Mouse (Mus musculus) erythroblast, embryonic 14.5 days (primary cell): Measurements from ENCODE around the gene Psap.

ENCODE experiments used
- GATA1 ChIP-seq: IDR thresholded peaks from 2 replicates; pipeline ENCODE4 v1.6.1; 2012; ENCODE audit warnings: low read length, inconsistent platforms, mixed read lengths
- TAL1 ChIP-seq: IDR thresholded peaks from 3 replicates; pipeline ENCODE4 v1.6.1; 2012; ENCODE audit warnings: low read length, inconsistent platforms, mixed read lengths

DNA sequence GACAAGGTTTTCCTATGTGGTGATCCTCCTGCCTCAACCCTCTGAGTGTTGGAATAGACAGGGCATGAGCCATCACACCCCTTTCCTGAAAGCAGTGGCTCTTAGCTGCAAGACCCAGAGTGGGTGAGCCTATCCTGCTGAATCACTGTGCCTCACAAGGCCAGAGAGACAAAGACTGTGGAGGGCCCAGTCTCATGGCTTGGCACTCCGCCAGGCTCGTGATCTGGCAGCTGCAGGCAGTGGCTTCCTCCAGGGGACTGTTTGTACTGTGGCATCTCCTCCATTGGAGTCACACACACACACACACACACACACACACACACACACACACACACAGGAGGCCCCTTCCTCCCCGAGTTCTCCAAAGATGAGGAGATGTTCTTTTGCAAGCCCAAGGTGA is 15.0 kb upstream of the Psap start:
- TF ChIP-seq TAL1 (no peak), GATA1 (no peak)
